Mouse (Mus musculus) limb, embryonic 11.5 days (tissue): ENCODE results near the gene Nkd1. TPM values are rescaled to one million over a fixed set of nuclear protein-coding genes. Genes with fewer than 3 reads are reported as not detected.

Experiments used
- ATAC-seq: fragments of 200-750 bp; cut with Nextera tagmentation; 2 replicates; pipeline ENCODE4 v1.8.0; 2017; ENCODE audit warnings: low read depth; ENCODE audit not compliant: insufficient number of reproducible peaks, low FRiP score, low TSS enrichment
- DNase-seq: peaks from one replicate; pipeline ENCODE4 v3.0.0-alpha.2; 2015; ENCODE audit warnings: low spot score
- H3K27ac ChIP-seq: fragments of 300-500 bp; sonication (generic); replicated peaks from 2 replicates; pipeline ENCODE4 v1.5.1; 2014; ENCODE audit warnings: low read depth, mild to moderate bottlenecking, low read length
- H3K27me3 ChIP-seq: fragments of 300-500 bp; sonication (generic); 2 replicates; pipeline ENCODE4 v1.6.1; 2014; ENCODE audit warnings: mild to moderate bottlenecking, low read length, mixed read lengths; ENCODE audit not compliant: control insufficient read depth, insufficient read depth
- H3K36me3 ChIP-seq: fragments of 300-500 bp; sonication (generic); 2 replicates; pipeline ENCODE4 v1.6.1; 2014; ENCODE audit warnings: mild to moderate bottlenecking, low read length, moderate library complexity, mixed read lengths; ENCODE audit not compliant: control insufficient read depth, insufficient read depth
- H3K4me1 ChIP-seq: fragments of 300-500 bp; sonication (generic); 2 replicates; pipeline ENCODE4 v1.6.1; 2014; ENCODE audit warnings: low read length, mixed read lengths; ENCODE audit not compliant: control insufficient read depth, insufficient read depth
- H3K4me2 ChIP-seq: fragments of 300-500 bp; sonication (generic); 2 replicates; pipeline ENCODE4 v1.6.1; 2014; ENCODE audit warnings: low read depth, mild to moderate bottlenecking, moderate library complexity; ENCODE audit not compliant: severe bottlenecking
- H3K4me3 ChIP-seq: fragments of 300-500 bp; sonication (generic); 2 replicates; pipeline ENCODE4 v1.5.1; 2014; ENCODE audit warnings: low read depth, low read length
- H3K9ac ChIP-seq: fragments of 300-500 bp; sonication (generic); 2 replicates; pipeline ENCODE4 v1.6.1; 2014; ENCODE audit warnings: mild to moderate bottlenecking, low read length
- H3K9me3 ChIP-seq: fragments of 300-500 bp; sonication (generic); 2 replicates; pipeline ENCODE4 v1.6.1; 2016; ENCODE audit warnings: low read length; ENCODE audit not compliant: control insufficient read depth
- WGBS: fragments of 180-500 bp; shearing (Covaris S2); extraction: QIAGEN DNeasy Blood & Tissue Kit; methylation state at CpG from one replicate; pipeline ENCODE4 v1.1.7; 2014; 5-methylcytosine and 5-hydroxymethylcytosine counted together
- polyA plus RNA-seq: library from polyadenylated mRNA; unstranded; fragments of >200 nt; fragmentation: Nextera tagmentation; extraction: Ambion mirVana; gene quantifications from 2 replicates; pipeline ENCODE4 v1.2.1, GENCODE M21; 2014

The Nkd1 gene
- polyA plus RNA-seq, 1 experiment from 2014 or later = 47.6 TPM

GRCm38 (mm10) chr8:88588205-88588889, 67.2 kb downstream of the Nkd1 start:
- Histone ChIP-seq H3K4me1 (no peaks in the 10 kb centered on the region), H3K4me2 (no peak overlapping the region), H3K36me3 (no peaks in the 10 kb centered on the region), H3K9ac (no peak overlapping the region), H3K27ac (no peak overlapping the region), H3K4me3 (no peak overlapping the region), H3K9me3 (no peaks in the 10 kb centered on the region), H3K27me3 (no peaks in the 10 kb centered on the region)
- 93% methylated on average over 8 of the region's 8 CpGs for WGBS
- DNase-seq = no peak
- no peak for ATAC-seq

- ATAC-seq (no peak), DNase-seq (no peak)
- no peak overlapping the region; the same call in 1 of the 2 replicates for H3K27ac ChIP-seq
- no peaks in the 10 kb centered on the region for H3K27me3 ChIP-seq
- H3K4me2 ChIP-seq = no peak overlapping the region
- no peaks in the 10 kb centered on the region for H3K9me3 ChIP-seq
- no peaks in the 10 kb centered on the region for H3K4me1 ChIP-seq
- no peak overlapping the region for H3K9ac ChIP-seq
- H3K4me3 ChIP-seq = no peak overlapping the region
- no peaks in the 10 kb centered on the region for H3K36me3 ChIP-seq
- WGBS = 90% methylated on average over 6 of the region's 6 CpGs
Observed at GRCm38 (mm10) chr8:88590226-88590625, 69.1 kb downstream of the Nkd1 start.

GRCm38 (mm10) chr8:88593947-88594346, 72.8 kb downstream of the Nkd1 start:
- no peak overlapping the region for H3K27ac ChIP-seq
- WGBS = 80% methylated on average over 1 of the region's 1 CpGs
- H3K27me3 ChIP-seq = no peaks in the 10 kb centered on the region
- DNase-seq (no peak), ATAC-seq (0 out of 2 replicates have a peak, but pooled peaks have one; percentile 24)
- H3K36me3 ChIP-seq = no peaks in the 10 kb centered on the region
- H3K9me3 ChIP-seq = no peaks in the 10 kb centered on the region
- no peaks in the 10 kb centered on the region for H3K4me1 ChIP-seq
- H3K9ac ChIP-seq = no peak overlapping the region
- H3K4me2 ChIP-seq = no peak overlapping the region
- H3K4me3 ChIP-seq = no peak overlapping the region

- no peaks in the 10 kb centered on the region for H3K4me1 ChIP-seq
- H3K9ac ChIP-seq = no peak overlapping the region
- H3K4me3 ChIP-seq = no peak overlapping the region
- no peak for DNase-seq
- H3K36me3 ChIP-seq = no peaks in the 10 kb centered on the region
- no peak overlapping the region for H3K4me2 ChIP-seq
- no peak overlapping the region for H3K27ac ChIP-seq
- no peaks in the 10 kb centered on the region for H3K27me3 ChIP-seq
- H3K9me3 ChIP-seq = no peaks in the 10 kb centered on the region
- 84% methylated on average over 12 of the region's 12 CpGs for WGBS
- no peak for ATAC-seq
Observed at GRCm38 (mm10) chr8:88596042-88596441, 74.9 kb downstream of the Nkd1 start.

GRCm38 (mm10) chr8:88598578-88598977, 77.4 kb downstream of the Nkd1 start:
- Histone ChIP-seq H3K4me2 (no peak overlapping the region), H3K4me3 (no peak overlapping the region), H3K9me3 (no peaks in the 10 kb centered on the region), H3K27me3 (no peaks in the 10 kb centered on the region), H3K9ac (no peak overlapping the region), H3K36me3 (no peaks in the 10 kb centered on the region), H3K27ac (no peak overlapping the region), H3K4me1 (peaks cover 3% of the 10 kb centered on the region; the same call in 1 of the 2 replicates)
- ATAC-seq = no peak
- DNase-seq = no peak
- WGBS = 61% methylated on average over 5 of the region's 5 CpGs

GRCm38 (mm10) chr8:88599491-88599890, 78.3 kb downstream of the Nkd1 start:
- H3K36me3 ChIP-seq = no peaks in the 10 kb centered on the region
- no peak overlapping the region for H3K27ac ChIP-seq
- DNase-seq (no peak), ATAC-seq (no peak)
- no peak overlapping the region for H3K9ac ChIP-seq
- WGBS = 67% methylated on average over 7 of the region's 7 CpGs
- no peaks in the 10 kb centered on the region for H3K27me3 ChIP-seq
- no peak overlapping the region for H3K4me3 ChIP-seq
- no peaks in the 10 kb centered on the region for H3K9me3 ChIP-seq
- no peak overlapping the region for H3K4me2 ChIP-seq
- peaks cover 3% of the 10 kb centered on the region; the same call in 1 of the 2 replicates for H3K4me1 ChIP-seq

- Histone ChIP-seq H3K36me3 (no peaks in the 10 kb centered on the region), H3K4me2 (peak overlapping the region; percentile 40), H3K27me3 (no peaks in the 10 kb centered on the region), H3K4me1 (peaks cover 13% of the 10 kb centered on the region), H3K27ac (peak overlapping the region; percentile 56), H3K9ac (no peak overlapping the region), H3K9me3 (no peaks in the 10 kb centered on the region), H3K4me3 (peak overlapping the region; percentile 15; the same call in 1 of the 2 replicates)
- DNase-seq (peak; percentile 51), ATAC-seq (0 out of 2 replicates have a peak, but pooled peaks have one; percentile 13)
- 3% methylated on average over 10 of the region's 10 CpGs for WGBS
Observed at GRCm38 (mm10) chr8:88603446-88603989, 82.4 kb downstream of the Nkd1 start.

- Histone ChIP-seq H3K27me3 (no peaks in the 10 kb centered on the region), H3K36me3 (no peaks in the 10 kb centered on the region), H3K4me1 (peaks cover 13% of the 10 kb centered on the region), H3K27ac (peak overlapping the region; percentile 56), H3K9me3 (no peaks in the 10 kb centered on the region), H3K9ac (no peak overlapping the region), H3K4me2 (peak overlapping the region; percentile 40), H3K4me3 (peak overlapping the region; percentile 15; the same call in 1 of the 2 replicates)
- peak; percentile 92 for DNase-seq
- ATAC-seq = peak; percentile 83
- WGBS = 5% methylated on average over 20 of the region's 20 CpGs
Observed at GRCm38 (mm10) chr8:88604065-88605038, 83.2 kb downstream of the Nkd1 start.
